In genomic region chr16:8459098-8459497, GRCm38 (mm10) we compare ENCODE assay signal across 8 mouse cellular contexts. TPM values are rescaled to one million over a fixed set of nuclear protein-coding genes. Genes with fewer than 3 reads are reported as not detected.
DNase-seq lines count a peak whose midpoint lies in the region; ATAC-seq and TF ChIP-seq lines count a peak whose summit lies in the region.

No protein-coding gene starts in this region.

- no peak overlapping the region for H3K9ac ChIP-seq in liver, postnatal 0 days (replicated peaks)

- ATAC-seq in liver, postnatal 0 days = no peak; the same call in 1 of the 2 replicates

- H3K27ac ChIP-seq in embryonic facial prominence, embryonic 10.5 days (replicated peaks) = no peak overlapping the region
- H3K27ac ChIP-seq in liver, postnatal 0 days (ENCODE audit: low read depth) = no peak overlapping the region

- WGBS in embryonic facial prominence, embryonic 10.5 days = 35% methylated on average over 6 of the region's 6 CpGs
- WGBS in liver, postnatal 0 days (ENCODE audit: insufficient replicate concordance) = 19% methylated on average over 6 of the region's 6 CpGs

- no peak overlapping the region for H3K4me3 ChIP-seq in embryonic facial prominence, embryonic 10.5 days
- H3K4me3 ChIP-seq in liver, postnatal 0 days (ENCODE audit: low read depth, low read length) = no peak overlapping the region

- no peak for TF ChIP-seq EP300 in liver, postnatal 0 days (IDR thresholded peaks at IDR 0.05; ENCODE audit: low read depth)

- DNase-seq in adrenal gland, adult (ENCODE audit: inconsistent age in 2 of 2, low spot score in 1 of 2) = peak; percentile 30 to 78
- DNase-seq in adrenal gland, postnatal 4 days (ENCODE audit: low spot score in 2 of 2) = no peak
- peak; percentile 78 for DNase-seq in 3T3-L1 (ENCODE audit: low read depth, low spot score)
- DNase-seq in adrenal gland, postnatal 10 days = peak; percentile 73
- peak; percentile 79 for DNase-seq in embryonic facial prominence, embryonic 10.5 days (ENCODE audit: low spot score)
- DNase-seq in kidney, adult 9 months = peak; percentile 55
- peak; percentile 83 for DNase-seq in liver, postnatal 0 days
- DNase-seq in right cerebral cortex, postnatal 4 days = peak; percentile 58

- H3K36me3 ChIP-seq in embryonic facial prominence, embryonic 10.5 days (replicated peaks) = no peaks in the 10 kb centered on the region
- H3K36me3 ChIP-seq in liver, postnatal 0 days (replicated peaks; ENCODE audit: insufficient read depth, low read length) = no peaks in the 10 kb centered on the region

- TF ChIP-seq CTCF in liver, postnatal 0 days (IDR thresholded peaks at IDR 0.05; ENCODE audit: low read depth) = peak; percentile 95

- H3K27me3 ChIP-seq in embryonic facial prominence, embryonic 10.5 days (replicated peaks; ENCODE audit: low read depth, poor library complexity, severe bottlenecking) = peaks cover 7% of the 10 kb centered on the region
- H3K27me3 ChIP-seq in liver, postnatal 0 days (ENCODE audit: insufficient read depth, low read length) = 0 out of 2 replicates have a peak, but pooled peaks cover 3% of the 10 kb centered on the region

- H3K4me2 ChIP-seq in liver, postnatal 0 days (ENCODE audit: low read depth, low read length) = no peak overlapping the region

- no peaks in the 10 kb centered on the region for H3K9me3 ChIP-seq in embryonic facial prominence, embryonic 10.5 days
- no peaks in the 10 kb centered on the region for H3K9me3 ChIP-seq in liver, postnatal 0 days (ENCODE audit: low read length)

- peaks cover 6% of the 10 kb centered on the region; the same call in 1 of the 2 replicates for H3K4me1 ChIP-seq in embryonic facial prominence, embryonic 10.5 days
- H3K4me1 ChIP-seq in liver, postnatal 0 days (ENCODE audit: insufficient read depth) = no peaks in the 10 kb centered on the region

RNA-seq across cellular contexts. Expression of gene Mettl22, which starts 11.5 kb away (rescaled TPM):
- total RNA-seq in adrenal gland, postnatal 4 days (2021) = 10 to 100 TPM; 28.6 to 31.2 TPM
- 10 to 100 TPM; 16.4 to 33.0 TPM for total RNA-seq in adrenal gland, postnatal 10 days (2021)
- 19.8 and 23.8 TPM in 2 replicates for polyA plus RNA-seq in embryonic facial prominence, embryonic 10.5 days (2016; fragmentation: Nextera tagmentation; extraction: Ambion mirVana)
- 6.6 and 6.7 TPM in 2 replicates for polyA plus RNA-seq in liver, postnatal 0 days (2015; fragmentation: Nextera tagmentation; extraction: Ambion mirVana)

RNA-seq across cellular contexts. Expression of gene Tmem114, which starts 34.2 kb away (rescaled TPM):
- under 1 TPM in 1 of 2 experiments, not detected in 1; 0.23 TPM for total RNA-seq in adrenal gland, postnatal 4 days (2021)
- not detected for total RNA-seq in adrenal gland, postnatal 10 days (2021)
- polyA plus RNA-seq in embryonic facial prominence, embryonic 10.5 days (2016; fragmentation: Nextera tagmentation; extraction: Ambion mirVana) = 0.21 TPM in 1 of 2 replicates, not detected in the other
- not detected in 2 replicates for polyA plus RNA-seq in liver, postnatal 0 days (2015; fragmentation: Nextera tagmentation; extraction: Ambion mirVana)

RNA-seq across cellular contexts. Expression of gene Abat, which starts 54.1 kb away (rescaled TPM):
- 10 to 100 TPM; 41.8 TPM for total RNA-seq in adrenal gland, postnatal 4 days (2021)
- total RNA-seq in adrenal gland, postnatal 10 days (2021) = 10 to 100 TPM; 29.8 to 33.6 TPM
- 24.1 and 29.5 TPM in 2 replicates for polyA plus RNA-seq in embryonic facial prominence, embryonic 10.5 days (2016; fragmentation: Nextera tagmentation; extraction: Ambion mirVana)
- 37.8 and 39.1 TPM in 2 replicates for polyA plus RNA-seq in liver, postnatal 0 days (2015; fragmentation: Nextera tagmentation; extraction: Ambion mirVana)

Comparison
In these comparisons a context has a peak if more than half of its experiments do, and no peak if none do; other contexts are left out.
1. DNase-seq: peak in adrenal gland, adult (2 of 2), 3T3-L1 (single experiment), adrenal gland, postnatal 10 days (single experiment), embryonic facial prominence, embryonic 10.5 days (single experiment), kidney, adult 9 months (single experiment), liver, postnatal 0 days (single experiment) and right cerebral cortex, postnatal 4 days (single experiment); none in adrenal gland, postnatal 4 days (0 of 2).